Mouse (Mus musculus): ENCODE data around the gene A730046J19Rik.

A730046J19Rik gene

DNA sequence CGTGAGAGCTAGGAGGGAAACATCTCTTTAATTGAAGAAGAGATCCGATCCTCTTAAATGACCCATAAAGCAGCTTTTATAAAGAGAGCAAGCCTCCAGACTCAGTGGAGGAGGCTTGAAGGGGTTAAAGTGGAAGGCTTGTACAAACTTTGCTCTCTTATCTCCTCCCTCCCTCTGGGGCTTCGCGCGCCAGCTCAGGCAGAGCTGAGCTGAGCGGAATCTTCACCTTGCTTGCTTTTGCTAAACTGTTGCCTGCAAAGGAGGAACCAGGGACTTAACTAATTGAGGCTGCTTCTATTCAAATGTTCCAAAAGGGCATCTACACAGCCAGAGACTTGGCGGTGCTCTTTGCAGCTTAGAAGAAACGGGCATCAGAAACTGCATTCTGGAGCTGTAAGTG, at the start of gene A730046J19Rik:
TSS of gene A730046J19Rik (plus strand) at position 173 of the 400 bp plus-strand sequence.
- DNase-seq = no peak

DNA sequence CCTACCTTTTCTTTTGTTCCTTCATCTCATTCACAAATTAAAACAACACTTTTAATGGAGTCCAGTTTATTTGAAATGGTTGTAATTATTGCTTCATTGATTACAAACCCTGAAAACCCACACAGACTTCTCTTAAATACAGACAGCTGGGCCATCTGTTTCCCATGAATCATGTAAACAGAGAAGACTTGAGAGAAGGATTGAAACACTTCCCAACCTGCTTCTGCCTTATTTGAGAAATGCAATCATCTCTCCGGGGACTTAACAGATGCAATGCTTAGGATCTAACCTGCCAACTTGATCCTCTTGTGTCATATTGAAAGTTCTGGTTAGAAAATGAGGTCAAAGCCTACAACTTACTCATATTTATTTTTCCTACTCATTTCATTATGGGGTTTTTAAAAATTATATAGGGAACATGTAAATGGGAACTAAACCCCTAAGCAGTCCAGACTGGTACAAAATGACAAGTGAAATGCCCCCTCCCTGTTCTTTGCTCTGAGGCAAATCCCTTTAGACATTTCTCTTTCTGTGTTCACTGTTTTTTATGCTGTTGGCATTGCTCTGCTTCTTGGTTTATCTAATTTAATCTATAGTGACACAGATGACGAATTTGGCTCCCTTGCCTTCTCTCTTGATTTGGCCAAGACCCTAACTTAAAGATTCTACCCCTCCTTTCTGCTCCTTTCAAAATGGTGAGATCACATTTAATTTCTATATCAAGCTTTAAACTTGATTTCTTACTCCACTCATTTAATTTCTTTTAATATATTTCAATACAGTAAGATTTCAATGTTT, 48.7 kb upstream of the A730046J19Rik start:
- no peak for DNase-seq

DNA sequence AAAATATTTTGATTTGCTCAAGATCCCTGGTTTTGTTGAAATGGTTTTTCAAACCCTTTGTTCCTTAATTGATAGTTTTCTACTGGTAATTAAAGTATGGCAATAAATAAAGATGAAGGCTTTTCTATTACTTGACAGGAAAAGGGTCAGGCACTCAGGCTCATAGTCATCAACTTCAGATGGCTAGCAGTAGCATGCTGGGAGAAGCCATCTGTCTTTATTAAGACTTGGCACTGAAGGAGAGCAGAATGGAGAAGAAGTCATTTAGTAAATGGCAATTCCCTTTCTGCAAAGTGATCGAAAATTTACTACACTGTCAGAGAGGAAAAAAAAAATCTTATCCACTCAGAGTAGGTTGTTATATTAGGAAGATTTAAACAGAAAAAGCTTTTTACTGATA, 17.2 kb upstream of the A730046J19Rik start:
- no peak for DNase-seq

DNA sequence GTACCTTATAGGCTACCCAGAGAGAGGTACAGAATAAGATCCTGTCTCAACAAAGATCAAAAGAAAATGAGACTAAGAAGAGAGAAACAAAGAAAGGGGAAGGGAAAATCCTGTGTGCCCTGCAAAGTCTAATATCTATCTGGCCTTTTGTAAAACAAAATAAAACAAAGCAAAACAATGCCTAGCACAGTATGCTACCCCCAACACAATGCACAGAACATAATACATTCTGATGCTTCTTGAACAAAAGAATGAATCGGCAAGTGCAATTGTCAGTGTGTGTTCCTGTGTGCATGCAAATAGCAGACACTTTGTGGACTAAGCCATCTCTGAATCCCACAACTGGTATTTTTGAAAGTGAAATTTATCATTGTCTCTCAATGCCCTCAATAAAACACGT, 3.5 kb upstream of the A730046J19Rik start:
- no peak for DNase-seq

DNA sequence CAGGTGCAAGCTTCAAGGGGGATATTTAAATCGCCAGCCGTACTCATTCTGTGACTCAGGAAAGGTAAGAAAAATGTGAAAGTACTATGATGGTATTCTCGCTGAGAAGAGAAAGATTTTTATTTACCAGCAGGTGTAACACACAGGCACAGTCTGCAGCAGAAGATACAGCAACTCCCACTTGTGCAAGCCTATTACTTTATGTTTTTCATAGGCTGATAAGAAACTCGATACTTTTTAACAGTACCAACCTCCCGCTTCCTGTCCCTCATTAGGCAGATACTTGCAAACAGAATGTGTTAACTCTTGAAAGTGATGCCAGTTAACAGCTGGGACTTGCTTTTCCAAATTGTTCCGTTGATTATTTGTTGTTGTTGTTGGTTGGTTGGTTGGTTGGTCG, 616 bp downstream of the A730046J19Rik start:
- no peak for DNase-seq

DNA sequence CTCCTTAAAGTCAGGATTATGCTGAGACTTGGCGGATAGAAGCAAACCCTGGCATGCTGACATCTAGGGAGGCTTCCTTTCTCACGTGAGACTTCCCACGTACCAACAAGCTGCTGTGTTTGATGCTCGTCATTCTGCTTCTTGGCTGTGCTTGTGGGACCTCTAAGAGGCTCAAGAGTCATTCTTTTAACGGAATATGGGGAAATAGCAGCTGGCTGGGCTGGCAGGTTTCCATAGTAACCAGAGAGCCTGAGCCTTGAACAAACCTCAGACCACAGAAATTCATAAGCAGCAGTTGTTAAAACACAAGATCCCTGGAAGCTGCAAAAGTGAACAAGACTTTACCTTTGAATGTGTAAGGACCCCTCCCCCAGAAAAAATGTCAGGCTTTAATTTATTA, 9.4 kb downstream of the A730046J19Rik start:
- no peak for DNase-seq

Measured in liver (tissue).